Mouse (Mus musculus) adipocyte (in vitro differentiated cells): ENCODE results near the gene Olfr114.

Experiments used
- DNase-seq: peaks from one replicate; pipeline ENCODE4 v3.0.0-alpha.2; 2016; ENCODE audit warnings: low spot score

Gene Olfr114

GRCm38 (mm10) chr17:37592643-37593042, at the start of gene Olfr114:
Gene Olfr114, minus strand, starts transcription at chr17:37592743.
- no peak for DNase-seq

DNA sequence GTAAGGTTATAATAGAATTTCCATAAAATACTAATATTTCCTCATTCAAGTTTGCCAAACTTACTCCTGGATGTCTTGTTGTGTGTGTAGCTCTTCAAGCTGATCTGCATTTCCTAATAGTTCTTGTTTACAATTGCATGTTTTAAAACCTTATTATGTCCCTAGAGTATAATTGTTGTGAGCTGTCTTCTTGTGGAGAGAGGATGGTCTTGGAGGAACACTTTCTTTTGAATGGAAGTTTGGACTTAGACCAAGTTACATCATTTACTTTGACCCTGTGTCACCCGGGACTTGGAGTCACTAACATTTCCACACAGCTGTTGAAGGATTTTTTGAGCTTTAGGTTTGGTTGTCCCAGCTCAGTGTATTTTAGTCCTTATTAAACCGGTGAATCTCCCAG, 34.5 kb upstream of the Olfr114 start, which contains the start of the genes Olfr115 and Olfr116:
Olfr115 (minus strand) TSS at position 101 of the 400 bp plus-strand sequence.
Olfr116 (minus strand) TSS at position 191 of the 400 bp plus-strand sequence.
- no peak for DNase-seq

GRCm38 (mm10) chr17:37577563-37577962, 15.0 kb downstream of the Olfr114 start, which contains the start of gene Olfr113:
Gene Olfr113, minus strand, starts transcription at chr17:37577663.
- DNase-seq: no peak

DNA sequence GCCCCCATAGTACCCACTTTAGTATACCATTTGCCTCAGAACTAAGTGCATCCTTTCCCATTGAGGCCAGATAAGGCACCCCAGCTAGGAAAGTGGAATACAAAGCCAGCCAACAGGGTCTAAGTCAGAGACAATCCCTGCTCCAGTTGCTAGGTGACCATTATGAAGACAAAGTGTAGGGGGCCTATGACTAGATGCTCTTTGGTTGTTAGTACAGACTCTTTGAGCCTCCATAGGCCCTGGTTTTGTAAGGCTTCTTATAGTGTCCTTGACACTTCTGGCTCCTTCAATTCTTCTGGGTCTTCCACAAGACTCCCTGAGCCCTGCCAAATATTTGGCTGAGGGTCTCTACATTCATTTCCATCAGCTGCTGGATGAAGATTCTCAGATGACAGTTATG, 23.2 kb downstream of the Olfr114 start, which contains the start of gene Olfr112:
Olfr112 (minus strand) TSS at position 101 of the 400 bp plus-strand sequence.
- DNase-seq: no peak

- no peak for DNase-seq
Observed at GRCm38 (mm10) chr17:37558913-37559615, 33.5 kb downstream of the Olfr114 start.

DNA sequence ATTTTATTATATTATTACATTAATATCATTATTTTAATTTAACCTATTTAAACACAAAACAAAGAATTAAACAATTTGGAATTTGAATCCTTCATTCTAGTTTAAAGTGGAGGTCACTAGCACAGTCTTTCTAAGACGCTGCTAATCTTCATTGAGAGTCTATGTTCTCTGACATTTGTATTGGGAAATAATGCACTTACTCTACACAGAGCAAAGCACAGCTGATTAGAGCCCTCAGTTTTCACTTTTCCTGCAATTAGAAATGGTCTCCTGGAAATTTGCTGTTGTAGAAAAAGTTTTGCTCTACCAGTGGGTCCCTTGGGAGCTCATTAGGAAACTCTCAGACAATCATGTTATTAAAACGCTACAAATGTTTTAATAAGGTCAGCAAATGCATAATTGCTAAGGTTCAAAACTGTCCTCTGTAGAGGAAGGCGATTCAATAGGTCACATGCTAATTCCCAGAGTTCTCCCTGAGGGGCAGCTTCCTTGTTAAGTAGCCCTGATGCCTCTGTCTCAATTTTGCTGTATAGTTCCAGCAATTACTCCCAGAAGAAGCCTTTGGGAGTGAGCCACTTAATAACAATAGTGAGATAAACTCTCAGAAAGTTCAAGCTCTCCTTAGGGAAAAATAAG, 48.6 kb downstream of the Olfr114 start:
- DNase-seq: no peak

- DNase-seq: no peak
Observed at GRCm38 (mm10) chr17:37541454-37542119, 51.0 kb downstream of the Olfr114 start.
